Mouse (Mus musculus): ENCODE results near the gene Ppl.

GRCm38 (mm10) chr16:5123476-5123875 lies 8.7 kb downstream of the Ppl start:
- no peak for TF ChIP-seq CTCF (IDR thresholded peaks at IDR 0.05; ENCODE audit: low read depth, low read length)
- no peak for TF ChIP-seq POLR2AphosphoS5 (IDR thresholded peaks at IDR 0.05; ENCODE audit: insufficient replicate concordance, low read depth, low read length)
- TF ChIP-seq TAL1 (conservative IDR thresholded peaks at IDR 0.05; ENCODE audit: low read depth, low read length): no peak
- TF ChIP-seq GATA1 (IDR thresholded peaks at IDR 0.05; ENCODE audit: borderline replicate concordance, low read length): no peak

Measured in G1E (cell line).